Mouse (Mus musculus): ENCODE results near the gene Telo2. TPM values are rescaled to one million over a fixed set of nuclear protein-coding genes. Genes with fewer than 3 reads are reported as not detected.

Gene Telo2
- total and polyA plus RNA-seq, 3 experiments, result 6.0 to 44.0 (median 22.3) TPM

DNA sequence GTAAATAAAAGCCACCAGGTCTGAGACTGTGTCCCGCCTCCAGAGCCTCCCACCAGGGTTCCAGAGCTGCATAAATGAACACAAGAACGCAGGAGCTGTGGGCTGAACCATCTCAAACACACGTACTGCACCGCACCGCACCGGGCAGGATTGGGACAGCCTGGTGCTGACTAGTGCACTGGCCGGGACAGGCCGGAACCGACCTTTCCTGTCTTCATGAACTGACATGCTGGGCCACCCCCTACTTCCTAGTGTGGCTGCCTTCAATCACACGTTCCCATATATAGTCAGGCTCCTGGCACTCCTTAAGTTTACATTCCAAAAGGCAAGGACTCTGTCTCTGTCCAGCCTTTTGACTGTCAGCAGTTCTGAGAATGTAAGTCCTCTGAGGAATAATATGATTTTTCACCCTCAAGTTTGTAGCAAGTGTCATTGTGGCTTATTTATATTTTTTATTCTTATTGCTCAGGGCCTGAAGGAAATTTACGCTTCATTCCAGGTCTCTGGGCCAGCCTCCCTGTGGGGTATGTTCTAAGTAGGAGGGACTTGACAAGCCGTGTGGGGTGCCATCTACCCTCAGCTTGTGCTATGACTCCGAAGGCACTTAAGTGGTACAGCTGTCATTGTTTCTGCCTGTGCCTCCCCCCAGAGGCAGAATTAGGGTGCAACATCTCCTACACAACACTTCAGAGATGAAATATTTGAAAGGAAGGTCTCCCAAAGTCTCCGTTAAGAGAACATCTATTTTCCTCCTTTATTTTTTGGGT lies 33.5 kb downstream of the Telo2 start:
- no peak for DNase-seq (ENCODE audit: low spot score)
- Histone ChIP-seq H3K4me3 (ENCODE audit: low read depth, low read length) (no peak overlapping the region), H3K9me3 (replicated peaks) (no peaks in the 10 kb centered on the region), H3K36me3 (replicated peaks) (peaks cover 40% of the 10 kb centered on the region), H3K27me3 (ENCODE audit: insufficient read depth, low read length) (no peaks in the 10 kb centered on the region; the same call in 1 of the 2 replicates), H3K4me1 (ENCODE audit: insufficient read depth, low read depth, low read length) (no peaks in the 10 kb centered on the region; the same call in 1 of the 2 replicates)
- no peak for ATAC-seq (ENCODE audit: extremely low read depth, insufficient number of reproducible peaks, low FRiP score, poor library complexity, severe bottlenecking)
- TF ChIP-seq TAL1 (conservative IDR thresholded peaks at IDR 0.05; ENCODE audit: low read depth, low read length), result no peak
- TF ChIP-seq CTCF (IDR thresholded peaks at IDR 0.05; ENCODE audit: low read depth, low read length), result no peak
- no peak for TF ChIP-seq GATA2 (IDR thresholded peaks at IDR 0.05; ENCODE audit: borderline replicate concordance, low read depth, low read length)
- no peak for TF ChIP-seq POLR2AphosphoS5 (IDR thresholded peaks at IDR 0.05; ENCODE audit: insufficient replicate concordance, low read depth, low read length)
- no peak for TF ChIP-seq GATA1 (IDR thresholded peaks at IDR 0.05; ENCODE audit: borderline replicate concordance, low read length)

DNA sequence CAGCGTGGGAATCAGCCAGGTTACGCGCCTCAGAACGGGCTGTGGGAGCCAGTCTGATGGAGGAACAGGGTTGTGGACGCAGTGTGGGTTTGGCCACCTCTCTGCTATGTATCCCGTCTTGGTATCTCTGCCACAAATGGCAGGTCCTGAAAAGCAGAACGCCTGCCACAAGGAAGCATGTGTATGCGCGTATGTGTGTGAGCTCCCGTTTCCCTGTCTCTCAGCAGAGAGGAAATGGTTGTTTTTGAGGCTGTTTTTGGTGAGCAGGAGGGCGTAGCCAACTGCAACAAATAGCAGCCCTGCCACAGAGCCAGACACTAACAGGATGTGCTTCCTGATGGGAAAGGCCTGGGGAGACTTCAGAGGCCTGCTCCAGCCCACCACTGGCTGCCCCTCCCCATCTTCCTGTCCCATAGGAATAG lies 34.8 kb downstream of the Telo2 start:
- H3K4me1 ChIP-seq (ENCODE audit: insufficient read depth, low read depth, low read length), result no peaks in the 10 kb centered on the region; the same call in 1 of the 2 replicates
- no peaks in the 10 kb centered on the region; the same call in 1 of the 2 replicates for H3K27me3 ChIP-seq (ENCODE audit: insufficient read depth, low read length)
- peaks cover 45% of the 10 kb centered on the region for H3K36me3 ChIP-seq (replicated peaks)
- ATAC-seq (ENCODE audit: extremely low read depth, insufficient number of reproducible peaks, low FRiP score, poor library complexity, severe bottlenecking) (no peak), DNase-seq (ENCODE audit: low spot score) (no peak)
- no peaks in the 10 kb centered on the region for H3K9me3 ChIP-seq (replicated peaks)
- TF ChIP-seq POLR2AphosphoS5 (IDR thresholded peaks at IDR 0.05; ENCODE audit: insufficient replicate concordance, low read depth, low read length), result no peak
- no peak for TF ChIP-seq GATA2 (IDR thresholded peaks at IDR 0.05; ENCODE audit: borderline replicate concordance, low read depth, low read length)
- no peak for TF ChIP-seq CTCF (IDR thresholded peaks at IDR 0.05; ENCODE audit: low read depth, low read length)
- no peak for TF ChIP-seq GATA1 (IDR thresholded peaks at IDR 0.05; ENCODE audit: borderline replicate concordance, low read length)
- no peak overlapping the region for H3K4me3 ChIP-seq (ENCODE audit: low read depth, low read length)

DNA sequence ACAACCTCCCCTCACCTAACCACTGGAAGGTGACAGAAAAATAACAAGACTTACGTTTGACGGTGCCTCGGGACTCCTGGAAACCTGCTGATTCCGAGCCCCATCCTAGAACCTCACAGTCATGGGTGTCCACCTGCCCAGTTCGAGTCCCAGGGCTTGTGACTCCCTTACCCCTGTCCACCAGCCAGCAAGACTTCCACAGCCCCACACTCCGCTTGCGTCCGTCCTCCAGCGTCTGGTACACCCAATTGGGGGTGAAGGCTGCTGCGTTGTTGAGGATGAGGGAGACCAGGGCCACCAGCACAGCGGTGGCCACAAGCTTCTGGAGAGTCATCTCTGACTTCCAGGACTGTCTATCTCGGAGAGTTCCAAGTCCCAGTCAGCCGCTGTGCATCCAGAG lies 35.6 kb downstream of the Telo2 start:
- TF ChIP-seq TAL1 (conservative IDR thresholded peaks at IDR 0.05; ENCODE audit: low read depth, low read length), result no peak
- TF ChIP-seq GATA1 (IDR thresholded peaks at IDR 0.05; ENCODE audit: borderline replicate concordance, low read length), result no peak
- no peak for TF ChIP-seq POLR2AphosphoS5 (IDR thresholded peaks at IDR 0.05; ENCODE audit: insufficient replicate concordance, low read depth, low read length)
- TF ChIP-seq GATA2 (IDR thresholded peaks at IDR 0.05; ENCODE audit: borderline replicate concordance, low read depth, low read length), result no peak
- no peak for TF ChIP-seq CTCF (IDR thresholded peaks at IDR 0.05; ENCODE audit: low read depth, low read length)
- no peak for DNase-seq (ENCODE audit: low spot score)
- no peak for ATAC-seq (ENCODE audit: extremely low read depth, insufficient number of reproducible peaks, low FRiP score, poor library complexity, severe bottlenecking)
- Histone ChIP-seq H3K4me1 (ENCODE audit: insufficient read depth, low read depth, low read length) (no peaks in the 10 kb centered on the region; the same call in 1 of the 2 replicates), H3K9me3 (replicated peaks) (no peaks in the 10 kb centered on the region), H3K36me3 (replicated peaks) (peaks cover 45% of the 10 kb centered on the region), H3K27me3 (ENCODE audit: insufficient read depth, low read length) (no peaks in the 10 kb centered on the region; the same call in 1 of the 2 replicates), H3K4me3 (ENCODE audit: low read depth, low read length) (no peak overlapping the region)

DNA sequence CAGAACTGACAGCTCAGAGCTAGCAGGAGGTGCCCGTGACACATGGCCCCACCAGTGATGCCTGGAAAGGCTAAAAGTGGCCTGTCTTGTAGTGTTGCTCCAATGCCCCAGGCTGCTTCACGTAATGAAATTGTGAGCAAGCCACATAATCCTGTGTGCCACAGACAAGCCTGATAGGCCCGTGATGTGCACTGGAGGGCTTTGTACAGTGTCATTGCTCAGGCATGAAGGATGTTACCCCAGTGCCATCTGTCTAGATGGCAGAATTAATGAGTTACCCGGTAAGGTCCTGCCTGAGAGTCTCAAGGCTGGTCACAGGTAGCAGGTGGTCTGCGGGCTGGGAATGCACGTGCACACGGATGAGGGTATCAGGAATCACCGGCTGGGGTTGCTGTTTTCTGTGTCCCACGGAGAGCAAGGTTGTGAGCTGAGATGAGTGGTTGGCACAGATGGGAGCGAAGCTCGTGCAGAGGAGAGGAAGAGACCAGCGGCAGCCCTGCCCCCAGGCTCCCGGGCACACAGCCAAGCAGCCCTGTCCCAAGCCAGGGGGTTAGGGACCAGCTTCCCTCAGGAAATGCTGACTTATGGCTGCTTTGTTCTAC lies 37.9 kb downstream of the Telo2 start:
- H3K4me1 ChIP-seq (ENCODE audit: insufficient read depth, low read depth, low read length), result no peaks in the 10 kb centered on the region
- H3K9me3 ChIP-seq (replicated peaks), result no peaks in the 10 kb centered on the region
- H3K27me3 ChIP-seq (ENCODE audit: insufficient read depth, low read length), result no peaks in the 10 kb centered on the region; the same call in 1 of the 2 replicates
- H3K4me3 ChIP-seq (ENCODE audit: low read depth, low read length), result no peak overlapping the region
- no peak for DNase-seq (ENCODE audit: low spot score)
- no peak for TF ChIP-seq CTCF (IDR thresholded peaks at IDR 0.05; ENCODE audit: low read depth, low read length)
- TF ChIP-seq POLR2AphosphoS5 (IDR thresholded peaks at IDR 0.05; ENCODE audit: insufficient replicate concordance, low read depth, low read length), result no peak
- no peak for TF ChIP-seq GATA1 (IDR thresholded peaks at IDR 0.05; ENCODE audit: borderline replicate concordance, low read length)
- TF ChIP-seq GATA2 (IDR thresholded peaks at IDR 0.05; ENCODE audit: borderline replicate concordance, low read depth, low read length), result no peak
- TF ChIP-seq TAL1 (conservative IDR thresholded peaks at IDR 0.05; ENCODE audit: low read depth, low read length), result no peak
- no peak for ATAC-seq (ENCODE audit: extremely low read depth, insufficient number of reproducible peaks, low FRiP score, poor library complexity, severe bottlenecking)
- peaks cover 51% of the 10 kb centered on the region for H3K36me3 ChIP-seq (replicated peaks)

DNA sequence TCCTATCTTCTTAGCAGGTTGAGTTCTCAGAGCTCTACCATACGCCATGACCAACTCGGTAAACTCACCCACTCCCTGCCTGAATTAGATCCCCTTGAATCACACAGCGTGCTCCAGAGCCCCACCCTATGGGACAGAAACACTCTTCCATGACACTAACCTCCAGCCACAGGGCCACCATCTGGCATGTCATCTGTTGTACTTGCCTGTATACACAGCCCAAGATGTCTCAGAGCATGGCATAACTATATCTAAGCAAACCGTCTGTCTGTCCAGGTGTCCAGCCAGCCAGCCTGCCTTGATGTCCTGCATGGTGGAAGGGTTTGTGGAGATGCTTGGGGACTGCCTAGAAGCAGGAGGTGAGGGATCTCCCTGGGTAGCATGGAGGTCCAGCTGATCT lies 38.9 kb downstream of the Telo2 start:
- TF ChIP-seq TAL1 (conservative IDR thresholded peaks at IDR 0.05; ENCODE audit: low read depth, low read length) (no peak), GATA2 (IDR thresholded peaks at IDR 0.05; ENCODE audit: borderline replicate concordance, low read depth, low read length) (no peak), POLR2AphosphoS5 (IDR thresholded peaks at IDR 0.05; ENCODE audit: insufficient replicate concordance, low read depth, low read length) (no peak), CTCF (IDR thresholded peaks at IDR 0.05; ENCODE audit: low read depth, low read length) (no peak), GATA1 (IDR thresholded peaks at IDR 0.05; ENCODE audit: borderline replicate concordance, low read length) (no peak)
- Histone ChIP-seq H3K9me3 (replicated peaks) (no peaks in the 10 kb centered on the region), H3K4me3 (ENCODE audit: low read depth, low read length) (no peak overlapping the region), H3K4me1 (ENCODE audit: insufficient read depth, low read depth, low read length) (no peaks in the 10 kb centered on the region), H3K27me3 (ENCODE audit: insufficient read depth, low read length) (no peaks in the 10 kb centered on the region; the same call in 1 of the 2 replicates), H3K36me3 (replicated peaks) (peaks cover 51% of the 10 kb centered on the region)
- DNase-seq (ENCODE audit: low spot score), result no peak
- no peak for ATAC-seq (ENCODE audit: extremely low read depth, insufficient number of reproducible peaks, low FRiP score, poor library complexity, severe bottlenecking)

DNA sequence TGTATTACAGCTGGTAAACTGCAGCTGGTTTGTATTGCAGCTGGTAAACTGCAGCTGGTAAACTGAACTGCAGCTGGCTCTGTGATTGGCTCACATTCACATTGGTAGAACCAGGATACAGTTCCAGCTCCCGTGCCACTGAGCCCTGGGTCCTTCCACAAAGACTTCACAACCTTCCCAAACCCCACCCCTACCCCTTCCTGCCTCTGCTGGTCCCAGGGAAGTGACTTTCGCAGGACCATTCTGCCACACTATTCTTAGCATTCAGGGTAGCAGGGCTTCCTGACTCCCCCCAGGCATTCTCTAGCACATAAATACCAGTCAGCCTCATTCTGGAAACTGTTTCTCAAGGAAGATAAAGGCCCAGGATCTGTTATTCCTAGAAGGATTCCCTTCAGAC lies 47.1 kb downstream of the Telo2 start:
- no peaks in the 10 kb centered on the region for H3K4me1 ChIP-seq (ENCODE audit: insufficient read depth, low read depth, low read length)

More for the DNA sequence above, 47.1 kb downstream of the Telo2 start:
- Histone ChIP-seq H3K27me3 (ENCODE audit: insufficient read depth, low read length) (no peaks in the 10 kb centered on the region), H3K9me3 (replicated peaks) (no peaks in the 10 kb centered on the region), H3K36me3 (replicated peaks) (peaks cover 47% of the 10 kb centered on the region), H3K4me3 (ENCODE audit: low read depth, low read length) (no peak overlapping the region)
- ATAC-seq (ENCODE audit: extremely low read depth, insufficient number of reproducible peaks, low FRiP score, poor library complexity, severe bottlenecking), result no peak
- TF ChIP-seq POLR2AphosphoS5 (IDR thresholded peaks at IDR 0.05; ENCODE audit: insufficient replicate concordance, low read depth, low read length), result no peak
- TF ChIP-seq TAL1 (conservative IDR thresholded peaks at IDR 0.05; ENCODE audit: low read depth, low read length), result no peak
- no peak for TF ChIP-seq GATA2 (IDR thresholded peaks at IDR 0.05; ENCODE audit: borderline replicate concordance, low read depth, low read length)
- TF ChIP-seq CTCF (IDR thresholded peaks at IDR 0.05; ENCODE audit: low read depth, low read length), result no peak
- TF ChIP-seq GATA1 (IDR thresholded peaks at IDR 0.05; ENCODE audit: borderline replicate concordance, low read length), result no peak
- no peak for DNase-seq (ENCODE audit: low spot score)
